Mouse (Mus musculus) erythroblast, embryonic 14.5 days (primary cell): ENCODE data around the gene Phlpp1.

Source experiments
- GATA1 ChIP-seq: IDR thresholded peaks from 2 replicates; pipeline ENCODE4 v1.6.1; 2012; ENCODE audit warnings: low read length, inconsistent platforms, mixed read lengths
- TAL1 ChIP-seq: IDR thresholded peaks from 3 replicates; pipeline ENCODE4 v1.6.1; 2012; ENCODE audit warnings: low read length, inconsistent platforms, mixed read lengths

- TF ChIP-seq GATA1 (no peak), TAL1 (no peak)
Observed at GRCm38 (mm10) chr1:106276824-106277223, 105.3 kb downstream of the Phlpp1 start.
